Mouse (Mus musculus) adrenal gland, adult 18-20 months (tissue): ENCODE results near the gene Hist1h2ab. TPM values are rescaled to one million over a fixed set of nuclear protein-coding genes. Genes with fewer than 3 reads are reported as not detected.
"Not testable (repeated sequence)": the region's sequence is repeated elsewhere in the genome, so short reads cannot be mapped to it uniquely, and the experiment has no call there.

Experiments
- DNase-seq, 2 experiments: peaks; one replicate each; pipeline ENCODE4 v3.0.0; 2021 to 2022; ENCODE audit warnings: low spot score in 2 of 2
- long read RNA-seq, 2 experiments: library from polyadenylated mRNA; stranded (forward); transcript quantifications; one replicate each; pipeline ENCODE4 v2.0.0; 2021
- total RNA-seq, 2 experiments: library from RNA; stranded (reverse); gene quantifications; 1 replicate in 1 of 2; 2 replicates in 1 of 2; pipeline ENCODE4 v1.2.3; 2021

Hist1h2ab gene
- total RNA-seq, result 10 to 100 TPM; 19.4 to 19.5 TPM
- long read RNA-seq, experiment 1, result 0 reads
- long read RNA-seq, experiment 2, result 0 reads

DNA sequence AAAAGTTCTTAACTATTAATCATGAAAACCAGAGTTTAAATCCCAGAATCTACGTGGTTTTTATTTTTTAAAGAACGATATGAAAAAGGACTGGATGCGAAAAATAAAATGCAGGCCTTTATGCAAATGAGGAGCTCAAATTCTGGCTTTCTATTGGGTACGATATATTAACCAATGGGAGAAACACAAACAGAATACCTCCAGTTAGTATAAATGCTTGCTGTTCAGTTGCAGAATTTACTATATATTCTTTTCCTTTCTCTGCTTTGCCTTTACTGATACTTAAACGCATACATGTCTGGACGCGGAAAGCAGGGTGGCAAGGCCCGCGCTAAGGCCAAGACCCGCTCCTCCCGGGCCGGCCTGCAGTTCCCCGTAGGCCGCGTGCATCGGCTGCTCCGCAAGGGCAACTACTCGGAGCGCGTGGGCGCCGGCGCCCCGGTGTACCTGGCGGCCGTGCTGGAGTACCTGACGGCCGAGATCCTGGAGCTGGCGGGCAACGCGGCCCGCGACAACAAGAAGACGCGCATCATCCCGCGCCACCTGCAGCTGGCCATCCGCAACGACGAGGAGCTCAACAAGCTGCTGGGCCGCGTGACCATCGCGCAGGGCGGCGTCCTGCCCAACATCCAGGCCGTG lies at the start of gene Hist1h2ab:
Hist1h2ab (plus strand) TSS at position 288 of the 639 bp plus-strand sequence.
- peak in 1 of 2 experiments; percentile 43 for DNase-seq

DNA sequence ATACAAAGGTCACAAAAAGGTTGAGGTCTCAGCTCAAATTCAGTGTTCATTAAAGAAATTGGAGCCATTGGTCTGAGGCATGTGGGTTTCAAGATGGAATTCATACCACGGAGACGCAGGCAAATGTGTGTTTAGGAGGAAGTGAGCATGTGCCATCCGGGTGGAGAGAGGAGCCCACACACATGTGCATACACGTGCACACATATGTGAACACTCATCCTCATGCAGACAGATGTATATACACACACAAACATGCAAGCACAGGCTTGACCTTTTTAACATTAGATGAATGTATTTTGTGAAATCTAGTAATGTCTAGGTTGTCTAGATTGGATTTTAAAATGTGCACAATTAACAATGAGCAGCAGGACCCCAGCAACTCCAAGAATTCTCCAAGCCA lies 48.7 kb upstream of the Hist1h2ab start:
- no peak for DNase-seq

DNA sequence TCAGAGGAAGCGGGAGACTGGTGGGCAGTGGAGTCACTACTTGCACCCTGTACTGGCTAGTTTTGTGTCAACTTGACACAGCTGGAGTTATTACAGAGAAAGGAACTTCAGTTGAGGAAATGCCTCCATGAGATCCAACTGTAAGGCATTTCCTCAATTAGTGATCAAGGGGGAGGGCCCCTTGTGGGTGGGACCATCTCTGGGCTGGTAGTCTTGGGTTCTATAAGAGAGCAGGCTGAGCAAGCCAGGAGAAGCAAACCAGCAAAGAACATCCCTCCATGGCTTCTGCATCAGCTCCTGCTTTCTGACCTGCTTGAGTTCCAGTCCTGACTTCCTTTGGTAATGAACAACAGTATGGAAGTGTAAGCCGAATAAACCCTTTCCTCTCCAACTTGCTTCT lies 48.1 kb upstream of the Hist1h2ab start:
- not testable (repeated sequence) for DNase-seq

DNA sequence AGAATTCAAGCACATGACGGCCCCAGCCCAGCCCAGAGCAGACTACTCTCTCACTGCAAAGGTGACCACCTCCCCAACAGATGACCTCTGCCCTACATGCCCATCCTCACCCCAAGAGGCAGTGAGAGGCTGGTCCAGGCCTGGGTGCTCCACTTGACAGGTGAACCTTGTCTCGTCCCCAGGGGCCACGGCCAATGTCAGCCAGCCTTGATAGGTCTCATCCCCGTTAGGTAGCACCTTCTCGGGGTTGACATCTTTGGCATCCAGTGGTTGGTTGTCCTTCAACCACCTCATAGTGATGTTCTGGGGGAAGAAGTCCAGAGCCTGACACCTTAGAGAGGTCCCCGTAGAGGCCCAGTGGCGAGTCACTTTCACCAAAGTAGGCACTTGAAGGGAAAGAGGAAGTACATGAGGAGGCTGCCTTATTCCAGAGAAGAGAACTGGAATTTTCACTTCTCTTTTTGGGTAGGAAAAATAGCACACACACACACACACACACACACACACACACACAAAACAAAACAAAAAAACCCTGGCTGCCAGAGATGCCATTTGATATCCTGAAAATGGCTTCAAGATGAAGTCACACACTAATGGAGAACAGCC lies 45.1 kb upstream of the Hist1h2ab start:
- DNase-seq, result no peak

DNA sequence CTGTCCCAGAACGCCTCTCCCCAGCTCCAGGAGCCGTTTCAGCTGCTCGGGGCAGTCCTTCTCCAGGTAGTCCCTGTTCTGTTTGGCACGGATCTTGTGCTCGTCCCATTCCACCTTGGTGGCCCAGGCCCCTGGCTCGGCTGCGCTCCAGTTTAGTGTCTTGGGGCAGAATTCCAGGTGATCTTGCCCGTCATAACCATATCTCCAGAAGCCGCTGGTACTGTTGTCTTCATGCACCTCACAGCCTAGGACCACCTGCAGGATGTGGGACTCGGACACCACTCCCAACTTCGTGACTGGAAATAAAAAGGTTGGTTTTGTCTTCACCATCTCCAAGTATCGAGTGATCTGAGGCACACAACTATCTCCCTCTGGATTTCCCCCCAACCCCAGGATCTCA lies 44.2 kb upstream of the Hist1h2ab start:
- no peak for DNase-seq

DNA sequence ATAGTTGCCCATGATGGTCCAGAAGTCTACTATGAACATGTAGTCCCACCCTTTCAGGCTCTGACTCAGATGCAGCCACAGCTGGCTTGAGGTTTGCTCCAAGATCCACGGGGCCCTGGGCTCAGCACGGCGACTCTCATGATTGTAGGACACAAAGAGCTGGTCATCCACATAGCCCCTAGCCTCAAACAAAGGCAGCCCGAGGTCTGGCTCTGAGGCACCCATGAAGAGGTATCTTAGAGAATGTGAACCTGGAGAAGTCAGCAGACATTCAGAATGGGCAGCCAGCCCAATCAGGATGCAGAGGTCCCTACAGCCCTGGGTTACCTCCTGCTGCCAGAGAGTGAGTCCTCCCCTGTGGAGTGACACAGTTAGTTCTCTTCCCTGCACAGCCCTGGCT lies 42.9 kb upstream of the Hist1h2ab start:
- DNase-seq, result no peak

DNA sequence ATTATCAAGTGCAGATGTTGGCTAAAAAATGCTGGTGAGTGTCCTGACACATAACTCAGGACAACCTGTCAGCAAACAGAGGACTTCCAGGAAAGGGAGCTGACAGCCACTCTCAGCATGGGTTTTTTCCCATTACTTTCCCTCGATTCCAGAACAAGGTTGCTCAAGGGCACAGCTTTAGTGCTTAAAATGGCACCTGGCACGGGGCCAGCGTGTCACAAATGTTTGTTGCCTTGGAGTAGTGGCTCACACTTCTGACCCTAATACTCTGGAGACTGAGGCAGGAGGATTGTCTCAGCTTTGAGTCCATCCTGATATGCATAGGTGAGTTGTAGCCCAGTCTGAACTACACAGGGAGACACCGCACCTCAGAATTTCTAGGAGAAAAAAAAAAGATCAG lies 42.3 kb upstream of the Hist1h2ab start:
- DNase-seq, result no peak

DNA sequence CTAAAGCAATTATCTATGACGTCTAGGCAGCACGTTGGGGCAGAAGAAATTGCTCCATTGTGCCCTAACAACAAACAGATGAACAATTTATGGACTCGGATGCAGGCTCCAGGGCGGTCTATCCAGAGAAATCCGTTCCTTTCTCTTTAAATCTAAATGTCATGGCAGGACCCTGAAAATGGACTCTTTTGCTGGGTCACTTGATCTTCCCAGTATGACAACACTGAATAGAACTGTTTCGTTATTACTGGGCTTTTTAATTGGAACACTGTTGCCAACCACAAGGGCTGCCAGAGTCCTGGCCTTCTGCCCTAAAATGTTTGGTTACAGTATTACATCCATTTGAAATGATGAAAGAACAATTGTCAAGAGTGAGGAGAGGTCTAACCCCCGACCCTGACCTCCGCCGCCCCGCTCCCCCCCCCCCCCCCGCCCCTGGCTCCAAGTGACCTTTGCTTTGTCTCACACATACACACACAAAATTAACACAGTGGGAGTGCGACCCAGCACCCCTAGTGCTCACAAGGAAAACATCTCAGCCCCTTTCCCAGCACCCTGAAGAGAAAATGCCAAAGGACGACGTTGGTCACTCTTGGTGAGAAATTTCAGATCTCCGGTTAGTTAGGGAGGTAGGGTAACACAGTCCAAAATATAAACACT lies 41.1 kb upstream of the Hist1h2ab start:
- no peak for DNase-seq

DNA sequence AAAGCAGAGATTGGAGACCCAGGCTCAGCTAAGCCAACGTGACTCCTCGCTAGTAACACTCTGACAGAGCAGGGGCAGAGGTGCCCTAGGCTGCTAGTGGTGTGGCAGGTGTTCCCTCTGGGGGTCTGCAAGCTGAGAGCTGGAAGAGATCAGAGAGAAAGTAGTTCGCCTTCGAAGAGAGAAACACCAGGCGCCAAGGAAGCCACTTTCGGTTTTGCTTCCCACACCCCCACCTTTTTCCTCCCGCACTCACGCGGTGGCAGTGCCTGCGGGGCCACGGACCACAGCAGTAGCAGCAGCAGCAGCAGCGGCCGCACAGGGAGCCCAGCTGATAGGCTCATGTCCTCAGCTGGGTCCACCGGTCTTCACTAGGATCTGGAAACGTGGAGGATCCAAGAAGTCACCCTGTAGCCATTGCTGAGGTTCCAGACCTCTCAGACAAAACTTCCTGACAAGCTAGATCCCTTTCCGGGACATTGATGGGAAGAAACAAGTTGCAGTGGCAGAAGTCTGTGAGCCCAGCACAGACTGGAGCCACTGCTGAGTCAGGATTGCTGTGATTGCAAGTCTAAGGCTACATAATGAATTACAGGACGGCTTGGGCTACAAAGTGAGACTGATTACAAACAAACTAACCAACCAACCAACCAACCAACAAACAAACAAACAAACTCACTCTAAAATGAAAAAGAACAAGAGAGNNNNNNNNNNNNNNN lies 40.4 kb upstream of the Hist1h2ab start, which contains the start of gene Hfe:
Hfe (minus strand) TSS at position 481 of the 716 bp plus-strand sequence.
- peak; percentile 53 to 56 for DNase-seq

DNA sequence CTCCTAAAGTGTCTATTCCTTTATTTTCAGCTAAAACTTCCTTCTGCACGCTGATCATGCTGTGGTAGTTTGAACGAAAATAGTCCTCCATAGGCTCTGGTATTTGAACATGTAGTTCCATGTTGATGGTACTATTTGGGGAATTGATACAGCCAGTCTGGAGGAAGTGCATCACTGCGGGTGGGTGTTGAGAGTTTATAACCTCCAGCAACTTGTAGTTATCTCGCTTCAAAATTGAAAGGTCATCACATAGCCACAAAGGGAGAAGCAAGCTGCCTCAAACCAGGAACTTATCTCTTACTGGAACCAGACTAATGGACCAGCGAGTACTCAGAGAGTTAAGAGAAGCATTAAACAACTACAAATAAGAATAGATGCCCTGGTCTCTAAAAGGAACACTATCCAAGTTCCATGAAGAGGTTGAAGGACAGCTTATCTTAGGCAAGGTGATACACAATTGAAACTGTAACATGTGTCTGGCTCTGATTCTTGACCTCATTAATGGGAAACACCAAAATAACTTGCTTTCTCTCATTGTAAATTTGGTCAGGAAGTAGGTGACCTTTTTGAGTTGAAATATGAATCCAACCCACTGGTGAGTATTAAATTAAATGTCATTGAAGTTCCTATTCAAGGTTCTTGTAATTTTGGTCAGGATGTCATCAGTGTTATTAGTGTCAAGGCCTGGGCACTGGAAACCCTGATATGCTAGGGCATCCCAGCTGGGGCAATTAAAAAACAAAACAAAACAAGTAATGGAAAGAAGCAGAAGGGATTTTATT lies 34.5 kb upstream of the Hist1h2ab start:
- no peak for DNase-seq

DNA sequence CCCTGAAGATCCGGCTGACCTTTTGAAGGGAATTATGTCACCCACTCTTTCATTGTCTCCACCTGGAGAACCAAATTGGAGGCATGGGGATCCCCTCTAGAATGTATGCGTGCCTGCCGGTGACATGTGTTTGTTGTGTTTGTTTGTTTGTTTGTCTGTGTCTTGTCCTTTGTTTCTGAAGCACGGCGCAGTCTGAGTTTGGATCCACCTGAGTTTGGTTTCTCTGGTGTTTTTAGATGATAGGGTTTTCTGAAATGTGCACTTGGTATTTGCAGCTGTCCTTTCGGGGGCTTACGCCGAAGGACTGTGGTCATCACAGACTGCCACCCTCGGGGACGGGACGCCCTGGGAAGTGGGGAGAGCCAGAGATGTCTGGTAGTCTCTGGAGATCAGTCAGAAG lies 33.8 kb upstream of the Hist1h2ab start:
- no peak for DNase-seq

DNA sequence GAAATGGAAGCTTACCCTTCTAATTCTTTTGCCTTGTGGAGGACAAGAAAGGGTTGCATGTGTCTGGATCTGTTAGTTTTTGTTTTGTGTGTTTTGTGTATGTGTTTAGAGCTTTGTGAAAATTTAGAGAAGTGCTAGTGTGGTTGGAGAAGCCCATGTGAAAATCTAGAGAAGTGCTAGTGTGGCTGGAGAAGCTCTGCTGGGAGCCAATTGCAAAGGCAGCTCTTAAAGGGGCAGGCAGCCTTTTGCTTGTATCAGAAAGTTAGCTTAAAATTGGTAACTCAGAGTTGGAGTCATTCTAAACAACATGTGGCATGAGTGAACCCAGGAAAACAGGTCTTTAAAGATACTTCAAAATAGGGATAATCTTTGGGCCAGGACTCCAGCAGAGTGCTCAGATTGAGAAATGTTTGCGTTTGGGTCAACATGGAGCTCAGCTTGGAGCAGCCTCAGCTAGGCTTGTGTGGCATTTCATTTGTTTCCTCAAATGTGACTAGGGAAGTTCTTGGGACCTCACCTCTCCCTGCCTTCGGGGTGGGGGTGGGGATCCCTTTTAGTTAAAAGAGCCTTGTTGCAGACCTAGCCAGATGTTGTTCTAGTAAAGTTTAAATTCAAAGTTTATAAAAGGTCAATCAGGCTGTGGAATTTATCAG lies 33.2 kb upstream of the Hist1h2ab start:
- DNase-seq, result not testable (repeated sequence)

DNA sequence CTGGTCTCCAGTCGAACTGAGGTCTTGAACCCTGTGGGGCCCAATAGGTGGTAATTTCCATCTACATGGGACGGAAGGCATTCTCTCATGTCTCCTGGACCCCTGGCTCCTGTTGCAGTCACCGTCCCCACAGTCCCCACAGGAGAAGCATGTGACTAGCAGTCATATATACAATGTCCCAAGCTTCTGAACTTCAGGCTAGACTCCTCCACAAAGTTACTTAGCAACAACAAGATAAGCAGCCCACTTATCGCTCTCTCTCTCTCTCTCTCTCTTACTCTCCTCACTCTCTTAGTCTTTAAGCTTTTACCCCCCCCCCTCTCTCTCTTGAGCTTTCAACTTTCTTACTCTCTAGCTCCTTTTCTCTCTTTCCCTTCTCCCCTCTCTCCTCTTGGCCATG lies 26.7 kb upstream of the Hist1h2ab start:
- DNase-seq, result no peak

DNA sequence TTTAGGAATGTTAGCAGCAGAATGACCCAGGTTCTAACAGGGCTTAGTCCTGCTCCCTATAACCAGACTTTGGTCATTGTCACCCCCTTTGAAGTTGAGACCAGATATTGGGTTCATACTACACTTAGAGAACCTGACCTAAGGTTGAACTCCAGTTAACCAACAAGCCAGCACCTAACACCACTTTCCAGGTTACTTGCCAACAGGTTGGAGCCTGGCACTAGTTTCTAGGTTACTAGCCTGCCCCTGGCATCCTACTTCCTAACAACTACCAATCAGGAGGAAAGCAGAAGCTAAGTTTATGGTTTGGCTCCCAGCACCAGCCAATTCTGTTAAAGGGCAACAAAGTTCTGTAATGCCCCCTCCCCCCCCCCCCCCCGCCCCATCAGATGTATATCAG lies 25.7 kb upstream of the Hist1h2ab start:
- no peak for DNase-seq

DNA sequence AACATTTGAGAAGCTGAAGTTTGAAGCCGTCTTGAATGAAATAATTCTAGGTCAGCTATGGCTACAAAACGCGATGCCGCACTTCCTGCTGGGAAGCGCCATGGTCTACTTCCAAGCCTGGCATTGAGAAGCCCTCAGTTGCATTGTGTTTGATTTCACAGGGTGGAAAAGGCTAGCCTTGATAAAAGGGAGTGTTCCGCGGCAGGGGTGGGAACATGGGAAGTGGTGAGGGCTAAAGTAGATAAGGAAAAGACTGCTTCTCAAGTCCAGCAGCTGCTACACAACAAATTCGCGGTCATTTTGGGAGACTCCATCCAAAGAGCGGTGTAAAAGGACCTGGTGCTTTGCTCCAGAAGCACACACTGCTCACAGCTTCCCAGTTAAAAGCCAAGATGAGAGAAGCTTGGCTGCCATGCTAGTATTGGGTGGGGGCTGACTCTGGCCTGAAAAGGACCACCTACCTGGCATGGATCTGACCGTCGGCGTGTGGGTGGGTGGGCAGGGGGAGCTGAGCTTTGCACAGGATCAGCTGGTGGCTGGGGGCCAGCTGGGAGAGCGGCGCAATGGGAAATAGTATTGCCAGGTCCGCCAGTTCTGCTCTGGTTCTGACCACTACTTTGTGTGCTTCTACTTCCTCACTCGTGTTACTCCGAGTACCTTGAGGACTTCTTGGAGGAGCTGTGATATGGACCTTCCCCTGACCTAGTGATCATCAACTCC lies 22.3 kb upstream of the Hist1h2ab start:
- DNase-seq, result no peak

DNA sequence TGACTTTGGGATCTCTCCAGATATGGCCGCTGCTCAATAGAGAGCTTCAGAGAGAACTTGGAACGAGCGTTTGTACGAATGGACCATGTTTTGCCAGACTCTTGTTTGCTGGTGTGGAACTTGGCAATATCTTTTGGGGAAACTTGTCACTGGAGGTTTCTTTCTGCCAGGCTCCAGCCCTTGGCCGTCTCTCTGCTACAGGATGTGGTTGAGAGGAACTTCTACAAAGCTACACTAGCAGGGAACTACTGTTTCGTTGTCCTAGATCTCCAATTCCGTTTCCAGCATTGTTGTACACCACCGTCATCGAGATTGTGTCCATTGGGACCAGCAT lies 21.8 kb upstream of the Hist1h2ab start:
- no peak for DNase-seq

DNA sequence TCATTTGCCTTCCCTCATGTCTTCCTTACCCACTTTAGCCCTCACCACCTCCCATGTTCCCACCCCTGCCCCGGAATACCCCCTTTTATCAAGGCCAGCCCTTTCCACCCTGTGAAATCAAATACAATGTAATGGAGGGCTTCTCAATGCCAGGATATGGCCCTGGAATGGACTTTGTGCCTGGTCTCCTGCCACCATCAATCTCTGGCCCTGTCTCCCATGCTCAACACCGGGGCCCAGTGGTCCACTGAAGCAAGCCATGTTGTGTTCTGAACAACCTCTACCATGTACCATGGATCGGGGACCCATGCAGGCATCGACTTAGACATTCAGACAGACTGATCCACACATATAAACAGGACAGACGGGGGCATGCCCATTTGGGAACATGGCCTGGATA lies 21.2 kb upstream of the Hist1h2ab start:
- DNase-seq, result no peak

DNA sequence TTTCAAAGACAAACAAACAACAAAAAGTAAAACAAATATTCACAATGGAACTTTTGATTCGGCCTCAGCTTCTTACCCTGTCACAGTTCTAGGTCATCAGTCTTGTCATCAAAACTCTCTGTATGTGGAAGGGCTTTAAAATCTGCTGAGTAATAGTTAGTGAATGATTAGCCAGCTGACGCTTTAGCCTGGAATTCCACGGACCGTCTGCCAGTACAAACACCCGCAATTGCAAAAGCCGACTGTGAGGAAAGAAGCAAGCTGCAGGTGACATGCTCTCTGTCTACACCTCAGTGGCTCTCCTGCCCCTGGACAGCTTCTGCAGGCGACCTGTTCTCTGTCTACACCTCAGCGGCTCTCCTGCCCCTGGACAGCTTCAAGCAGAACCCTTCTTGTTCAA lies 20.4 kb upstream of the Hist1h2ab start:
- DNase-seq, result no peak

DNA sequence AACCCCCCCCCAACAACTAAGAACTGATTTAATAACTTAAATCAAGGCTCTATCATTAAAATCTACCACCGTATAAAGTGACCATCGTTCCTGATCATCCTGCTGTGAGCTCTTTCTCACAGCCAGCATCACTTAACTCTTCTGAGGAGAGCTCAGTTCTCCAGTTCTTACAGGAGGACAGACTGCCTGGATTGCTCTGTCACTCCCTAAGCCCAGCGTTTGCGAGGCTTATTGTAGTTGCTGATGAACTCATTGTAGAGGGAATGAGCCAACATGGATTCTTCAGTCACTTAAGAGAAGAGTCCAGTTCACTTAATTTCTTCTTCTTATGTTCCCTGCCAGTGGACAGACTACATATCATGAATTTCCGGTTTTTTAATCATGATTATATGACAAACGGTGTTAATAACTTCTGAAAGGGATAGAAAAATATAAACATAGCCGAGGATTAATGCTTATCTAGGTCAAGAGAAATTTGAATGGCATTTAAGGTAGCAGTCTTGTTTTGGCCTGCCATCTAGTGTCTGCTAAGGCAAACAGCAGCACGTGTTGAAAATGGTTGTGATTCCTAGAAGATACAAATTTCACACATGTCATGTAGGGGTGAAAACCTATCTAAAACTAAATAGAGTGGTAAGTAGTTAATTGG lies 18.6 kb upstream of the Hist1h2ab start:
- DNase-seq, result no peak
